Mouse (Mus musculus): ENCODE results near the gene Magea1.
"Not testable (repeated sequence)": the region's sequence is repeated elsewhere in the genome, so short reads cannot be mapped to it uniquely, and the experiment has no call there.

Gene Magea1

GRCm38 (mm10) chrX:155089693-155090092, at the start of gene Magea1:
Gene Magea1, minus strand, starts transcription at chrX:155089793.
- DNase-seq (ENCODE audit: low read depth), result not testable (repeated sequence)

- DNase-seq (ENCODE audit: low read depth), result not testable (repeated sequence)
Measured at GRCm38 (mm10) chrX:155128312-155128711, 38.7 kb upstream of the Magea1 start, which contains the start of gene Cldn34b2. Gene Cldn34b2, minus strand, starts transcription at chrX:155128412.

- no peak for DNase-seq (ENCODE audit: low read depth)
Measured at GRCm38 (mm10) chrX:155098024-155098423, 8.4 kb upstream of the Magea1 start.

GRCm38 (mm10) chrX:155093566-155093965, 4.0 kb upstream of the Magea1 start, which contains the start of gene Magea2:
Gene Magea2, minus strand, starts transcription at chrX:155093666.
- DNase-seq (ENCODE audit: low read depth), result not testable (repeated sequence)

GRCm38 (mm10) chrX:155063045-155063444, 26.5 kb downstream of the Magea1 start, which contains the start of gene Magea5:
Gene Magea5, minus strand, starts transcription at chrX:155063145.
- DNase-seq (ENCODE audit: low read depth), result not testable (repeated sequence)

Measured in fibroblast of lung, adult 2 months (primary cell).